Mouse (Mus musculus): Measurements from ENCODE around the gene Tmem161a.
"Not testable (repeated sequence)": the region's sequence is repeated elsewhere in the genome, so short reads cannot be mapped to it uniquely, and the experiment has no call there.

Gene Tmem161a

DNA sequence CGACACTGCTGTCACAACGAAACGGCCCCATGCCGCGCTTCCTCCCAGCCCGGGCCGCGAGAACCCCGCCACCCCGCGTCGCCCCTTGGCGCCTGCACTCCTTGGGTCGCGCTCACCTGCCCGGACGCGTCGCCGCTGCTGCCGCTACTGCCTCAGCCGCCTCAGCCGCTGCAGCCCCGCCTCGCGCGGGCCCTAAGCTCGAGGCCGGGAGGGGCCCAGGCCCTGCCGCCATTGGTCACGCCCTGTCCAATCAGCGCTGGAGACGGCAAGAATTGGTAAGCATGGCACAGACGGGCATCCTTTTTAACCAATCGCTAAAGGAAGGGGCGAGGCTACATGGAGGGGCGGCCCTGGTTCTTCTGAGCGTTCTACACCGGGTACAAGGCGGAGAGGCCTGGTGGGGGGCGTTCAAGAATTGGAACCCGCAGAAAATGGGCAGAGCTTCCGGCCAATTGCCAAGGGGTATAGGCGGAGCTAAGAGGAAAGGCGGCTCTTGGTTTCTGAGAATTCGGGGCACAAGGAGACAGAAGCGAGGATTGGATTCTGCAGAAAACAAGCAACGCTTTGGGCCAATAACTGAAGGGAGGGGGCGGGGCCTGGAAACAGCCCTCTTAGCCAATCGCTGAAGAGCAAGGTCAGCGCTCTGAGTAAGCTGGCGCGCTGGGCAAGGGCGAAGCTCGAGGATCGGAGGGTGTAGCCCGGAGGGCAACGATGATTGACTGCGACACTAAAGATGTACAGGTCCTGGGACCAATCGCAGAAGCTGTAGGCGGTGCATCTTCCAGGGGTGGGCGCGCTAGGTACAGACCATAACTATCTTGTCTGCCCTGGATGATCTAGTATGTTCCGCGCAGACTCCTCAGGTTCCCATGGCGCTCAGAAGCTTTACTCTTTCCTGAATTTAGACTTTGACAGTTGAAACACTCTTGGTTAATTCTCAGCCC lies 40.2 kb downstream of the Tmem161a start, which contains the start of gene Slc25a42:
TSS of gene Slc25a42 (minus strand) at position 194 of the 944 bp plus-strand sequence.
- peak; percentile 98 for DNase-seq

- no peak for DNase-seq
Measured at GRCm38 (mm10) chr8:70214411-70214810, 42.3 kb downstream of the Tmem161a start.

DNA sequence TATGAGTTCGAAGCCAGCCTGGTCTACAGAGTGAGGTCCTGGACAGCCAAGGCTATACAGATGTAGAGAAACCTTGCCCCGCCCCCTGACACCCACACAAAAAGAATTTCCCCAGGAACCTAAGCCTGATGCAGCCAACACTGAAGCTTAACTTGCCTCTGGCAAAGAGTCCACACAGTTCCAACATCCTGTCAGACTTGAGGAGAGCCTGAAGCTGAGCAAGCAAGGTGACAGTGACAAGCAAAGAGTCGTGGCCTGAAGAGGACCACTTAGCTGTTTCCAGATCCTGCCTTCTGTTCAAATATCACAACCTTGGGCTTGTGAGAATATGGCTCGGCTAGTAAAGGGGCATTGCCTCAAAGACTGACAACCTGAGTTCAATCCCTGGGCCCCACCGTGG lies 42.9 kb downstream of the Tmem161a start:
- DNase-seq: no peak

- not testable (repeated sequence) for DNase-seq
Measured at GRCm38 (mm10) chr8:70216161-70216560, 44.0 kb downstream of the Tmem161a start.

DNA sequence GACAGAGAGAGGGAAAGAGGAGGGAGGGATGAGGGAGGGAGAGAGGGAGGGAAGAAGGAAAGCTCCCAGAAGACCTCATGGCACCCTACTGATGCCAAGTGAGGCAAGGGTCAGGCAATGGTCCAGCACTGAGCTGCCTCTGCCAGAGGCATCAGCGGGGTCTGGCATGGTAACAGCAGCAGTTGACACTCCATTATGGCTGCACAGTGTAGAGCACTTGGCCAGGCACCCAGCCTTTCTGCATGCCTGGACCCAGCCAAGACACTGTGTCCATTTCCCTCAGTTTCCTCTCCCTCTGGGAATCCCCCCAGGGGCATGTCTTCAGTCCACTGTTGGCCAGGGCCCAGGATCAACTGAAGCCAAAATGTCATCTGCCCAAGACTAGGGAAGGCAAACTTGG lies 44.4 kb downstream of the Tmem161a start:
- DNase-seq: peak; percentile 75 to 83

DNA sequence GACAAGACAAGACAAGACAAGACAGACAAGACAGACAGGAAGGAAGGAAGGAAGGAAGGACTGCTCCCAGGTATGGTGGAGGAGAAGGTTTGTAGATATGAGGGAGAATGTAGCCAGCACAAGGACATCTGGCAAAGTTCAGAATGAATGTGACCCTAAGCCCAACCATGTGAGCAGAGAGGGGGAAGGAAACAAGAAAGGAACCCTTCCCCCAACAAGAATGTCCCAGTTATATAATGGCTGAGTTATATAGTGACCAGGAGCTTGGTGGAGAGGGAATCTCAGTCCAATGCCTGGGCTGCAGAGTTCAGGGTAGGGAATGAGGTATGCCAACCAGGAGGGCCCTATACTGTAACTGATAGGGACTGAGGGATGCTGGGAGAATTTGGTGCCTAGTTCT lies 45.3 kb downstream of the Tmem161a start:
- no peak for DNase-seq

DNA sequence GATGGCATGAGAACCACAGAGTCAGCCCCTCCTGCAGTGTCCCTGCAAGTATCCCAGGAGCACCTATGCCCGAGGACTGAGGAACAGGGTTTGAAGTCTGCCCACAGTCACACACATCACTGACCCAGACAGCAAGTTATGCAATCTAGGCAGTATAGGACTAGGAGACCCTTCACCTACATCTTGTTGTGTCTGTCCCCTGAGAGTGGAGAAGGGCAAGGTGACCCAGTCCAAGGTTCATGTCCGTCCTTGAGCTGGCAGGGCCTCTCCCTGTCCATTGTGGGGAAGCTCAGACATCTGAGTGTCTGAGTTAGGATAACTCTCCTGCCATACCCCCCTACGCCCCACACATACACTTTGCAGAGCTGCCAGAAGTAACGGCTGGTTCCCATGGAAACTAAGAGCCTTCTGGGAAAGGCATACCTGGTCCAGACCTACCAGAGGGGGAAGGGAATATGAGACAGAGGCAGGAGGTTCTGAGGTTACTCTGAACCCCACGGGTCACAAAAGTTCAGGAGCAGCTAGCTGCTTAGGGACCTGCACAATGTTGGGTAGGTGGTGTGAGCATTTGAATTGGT lies 47.0 kb downstream of the Tmem161a start:
- no peak for DNase-seq

DNA sequence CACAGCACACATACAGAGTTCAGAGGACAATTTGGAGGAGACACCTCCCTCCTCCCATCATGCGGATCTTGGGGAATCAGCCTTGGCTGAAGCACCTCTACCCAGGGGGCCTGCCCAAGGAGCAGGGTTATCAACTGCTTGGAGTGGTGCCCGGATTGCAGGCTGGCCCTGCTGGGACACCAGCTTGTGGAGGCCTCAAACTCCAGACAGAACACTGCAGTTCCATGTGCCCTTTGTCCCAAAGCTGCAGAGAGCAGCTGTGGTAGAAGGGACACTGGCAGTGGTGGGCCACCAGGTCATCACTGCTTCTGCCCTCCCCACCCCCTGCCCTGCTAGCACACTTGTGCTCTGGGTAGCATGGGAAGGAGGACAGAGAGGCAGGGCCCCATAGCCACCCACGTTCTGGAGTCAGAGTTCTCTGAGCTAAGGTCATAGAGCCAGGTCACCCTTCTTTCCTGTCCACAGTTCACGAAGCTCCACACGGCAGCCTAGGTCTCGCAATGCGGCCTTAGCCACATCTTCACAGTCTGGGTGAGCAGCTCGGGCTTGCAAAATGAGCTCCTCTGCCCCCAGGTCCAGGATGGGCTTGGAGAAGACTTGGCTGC lies 48.2 kb downstream of the Tmem161a start:
- peak; percentile 66 to 78 for DNase-seq

DNA sequence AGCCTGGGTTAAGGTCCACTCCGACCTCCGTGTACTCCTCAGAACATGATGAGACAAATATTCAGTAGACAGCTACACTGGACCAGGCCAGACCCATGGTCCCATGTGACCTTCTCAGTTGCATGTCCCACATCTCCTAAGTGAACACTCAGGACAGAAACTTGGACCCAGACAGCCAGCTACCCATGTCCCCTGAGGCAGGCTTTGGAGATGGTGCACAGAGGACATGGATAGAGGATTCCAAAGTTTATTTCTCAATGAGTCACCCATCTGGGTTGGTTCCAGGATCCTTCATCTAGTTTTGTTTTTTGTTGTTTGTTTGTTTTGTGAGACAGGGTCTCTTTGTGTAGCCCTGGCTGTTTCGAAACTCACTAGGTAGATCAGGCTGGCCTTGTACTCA lies 48.8 kb downstream of the Tmem161a start:
- no peak for DNase-seq

DNA sequence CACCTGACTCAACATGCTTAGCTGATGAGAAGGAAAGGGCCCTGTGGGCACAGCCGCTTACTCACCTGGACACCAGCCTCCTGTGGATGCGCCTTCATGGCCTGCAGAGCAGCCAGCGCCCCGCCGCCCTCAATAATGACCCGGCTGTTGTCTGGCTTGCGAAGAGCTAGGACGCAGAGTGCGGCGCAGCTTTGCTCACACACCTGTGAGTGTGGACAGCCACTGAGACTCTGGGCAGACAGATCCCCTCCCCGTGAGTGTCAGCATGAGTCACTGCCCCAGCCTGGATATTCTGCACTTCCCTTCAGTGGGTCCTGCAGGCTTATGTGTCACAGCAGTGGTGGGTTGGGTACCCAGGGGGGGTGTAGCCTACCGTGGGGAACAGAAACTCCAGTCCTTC lies 49.9 kb downstream of the Tmem161a start:
- DNase-seq: no peak

GRCm38 (mm10) chr8:70223341-70223740 lies 51.2 kb downstream of the Tmem161a start:
- peak; percentile 54 to 67 for DNase-seq

DNA sequence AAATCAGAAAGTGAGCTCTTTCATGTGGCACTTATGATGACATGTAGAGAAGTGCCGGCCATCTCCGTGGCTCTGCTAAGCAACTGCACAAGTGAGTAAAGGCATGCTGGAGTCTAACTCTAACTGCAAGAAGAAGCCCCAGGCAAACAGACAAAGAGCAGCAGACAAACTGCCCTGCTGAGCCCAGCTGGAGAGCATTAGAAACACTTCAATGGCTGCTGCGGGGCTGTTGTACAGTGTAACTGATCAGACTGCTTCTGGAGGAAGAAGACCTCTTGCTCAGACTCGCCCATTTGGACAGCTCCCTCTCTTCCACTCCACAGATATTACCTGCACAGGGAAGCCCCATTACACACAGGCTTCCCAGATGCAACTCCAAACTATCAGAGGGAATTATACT lies 55.8 kb downstream of the Tmem161a start:
- DNase-seq: peak in 1 of 2 experiments; percentile 32

- DNase-seq: no peak
Measured at GRCm38 (mm10) chr8:70230837-70231236, 58.7 kb downstream of the Tmem161a start.

Measured in cerebellum, postnatal 25 days (tissue).